Mouse (Mus musculus) liver, adult (tissue): ENCODE results near the gene Cnnm2.

ENCODE experiments used
- GATA4 ChIP-seq: IDR thresholded peaks from 2 replicates; pipeline ENCODE4 v1.6.1; 2014; ENCODE audit warnings: mild to moderate bottlenecking, low read length; ENCODE audit not compliant: insufficient replicate concordance

Cnnm2 gene

DNA sequence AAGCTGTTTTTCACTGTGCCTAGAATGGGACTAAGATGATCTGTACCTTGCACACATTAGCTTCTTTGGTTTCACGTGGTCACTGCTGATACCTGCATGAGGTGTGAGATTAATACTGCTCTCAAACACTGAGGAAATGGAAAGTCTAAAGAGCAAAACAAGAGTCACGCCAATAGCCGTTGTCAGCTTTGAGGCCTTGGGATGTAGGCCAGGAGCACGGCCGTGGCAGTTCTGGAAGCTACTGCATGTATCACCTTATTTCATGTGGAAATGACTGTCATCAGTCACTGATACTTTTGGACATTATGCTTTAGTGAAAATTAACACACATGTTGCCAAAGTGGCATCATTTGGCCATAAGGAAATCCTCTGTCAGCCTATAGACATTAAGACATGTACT, 46.9 kb downstream of the Cnnm2 start:
- no peak for TF ChIP-seq GATA4

DNA sequence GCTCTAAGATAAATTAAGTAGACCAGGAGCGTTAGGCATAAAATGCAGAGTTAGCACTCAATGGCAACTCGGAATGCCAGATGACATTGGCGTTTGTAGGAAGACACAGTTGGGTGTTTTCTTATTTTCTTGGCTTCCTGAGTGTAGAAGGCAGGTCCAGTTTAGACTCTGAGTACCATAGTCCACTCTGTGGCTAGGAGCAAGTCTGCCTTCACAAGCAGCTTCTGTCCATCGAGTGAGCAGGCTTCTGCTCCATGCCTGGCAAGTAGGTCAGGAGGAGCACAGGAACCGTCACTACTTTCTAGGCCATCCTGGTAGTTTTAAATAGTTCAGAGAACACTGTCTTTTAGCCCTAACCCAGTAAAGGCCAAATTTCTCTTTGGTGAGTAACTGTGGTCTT, 47.6 kb downstream of the Cnnm2 start:
- TF ChIP-seq GATA4: no peak

- no peak for TF ChIP-seq GATA4
Measured at GRCm38 (mm10) chr19:46819276-46819675, 57.9 kb downstream of the Cnnm2 start.

DNA sequence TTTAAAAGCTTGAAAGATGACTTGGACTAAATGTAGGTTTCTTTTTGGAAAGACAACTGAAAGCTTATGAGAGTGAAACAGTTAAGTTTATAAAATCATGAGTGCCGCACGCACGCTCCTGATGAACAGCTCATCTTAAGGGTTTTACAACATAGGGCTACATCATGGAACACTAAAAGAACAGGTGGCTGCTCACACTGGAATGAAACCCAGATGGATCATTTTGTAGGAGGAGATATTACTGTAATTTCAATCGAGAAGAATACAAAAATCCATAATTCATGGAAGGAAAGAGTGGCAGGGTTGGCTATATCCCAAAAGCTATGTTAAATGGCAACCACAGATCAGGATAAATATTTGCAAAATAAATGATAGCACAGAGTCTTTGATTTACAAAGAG, 61.1 kb downstream of the Cnnm2 start:
- TF ChIP-seq GATA4: no peak

GRCm38 (mm10) chr19:46823759-46824158, 62.4 kb downstream of the Cnnm2 start:
- TF ChIP-seq GATA4: no peak

DNA sequence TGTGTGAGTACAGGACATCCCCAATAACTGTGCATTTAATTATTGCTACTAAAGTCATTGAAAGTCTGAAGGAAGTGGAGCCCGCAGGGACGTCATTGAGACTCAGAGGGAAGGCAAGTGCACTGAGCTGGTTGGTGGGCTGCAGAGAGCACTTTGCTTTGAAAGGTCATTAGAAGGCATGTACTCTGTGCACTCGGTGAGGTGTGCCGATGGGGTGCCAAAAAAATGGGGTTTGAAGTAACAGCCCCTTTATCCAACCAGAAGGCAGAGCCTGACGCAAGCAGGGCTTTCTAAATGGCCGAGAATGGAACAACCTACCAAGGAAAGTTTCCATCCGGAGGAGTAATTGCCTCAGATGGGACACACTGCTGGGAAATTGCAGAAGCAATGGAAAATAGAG, 63.5 kb downstream of the Cnnm2 start:
- TF ChIP-seq GATA4: no peak

- no peak for TF ChIP-seq GATA4
Measured at GRCm38 (mm10) chr19:46827654-46828165, 66.3 kb downstream of the Cnnm2 start.

- no peak for TF ChIP-seq GATA4
Measured at GRCm38 (mm10) chr19:46828961-46829360, 67.6 kb downstream of the Cnnm2 start.

DNA sequence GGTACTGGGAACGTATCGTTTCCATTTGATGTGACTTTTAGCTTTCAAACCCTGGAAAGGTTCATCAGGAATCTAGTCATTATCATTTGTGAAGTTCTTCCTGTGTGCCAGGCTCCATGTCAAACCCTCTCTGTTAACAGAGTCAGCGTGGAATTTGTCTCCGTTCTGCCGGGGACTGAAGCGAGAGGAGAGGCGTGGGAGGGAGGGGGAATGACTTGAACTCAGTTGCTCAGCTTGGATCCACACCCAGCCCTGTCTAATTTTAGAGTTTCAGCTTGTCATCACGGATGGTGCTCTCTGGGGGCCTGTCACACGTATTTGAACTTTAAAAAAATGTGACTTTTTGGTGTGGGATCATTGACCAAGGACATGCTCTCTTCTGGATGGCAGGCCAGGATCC, 70.0 kb downstream of the Cnnm2 start:
- no peak for TF ChIP-seq GATA4

- no peak for TF ChIP-seq GATA4
Measured at GRCm38 (mm10) chr19:46834301-46834700, 72.9 kb downstream of the Cnnm2 start.

GRCm38 (mm10) chr19:46835339-46835738, 73.9 kb downstream of the Cnnm2 start:
- TF ChIP-seq GATA4: no peak

DNA sequence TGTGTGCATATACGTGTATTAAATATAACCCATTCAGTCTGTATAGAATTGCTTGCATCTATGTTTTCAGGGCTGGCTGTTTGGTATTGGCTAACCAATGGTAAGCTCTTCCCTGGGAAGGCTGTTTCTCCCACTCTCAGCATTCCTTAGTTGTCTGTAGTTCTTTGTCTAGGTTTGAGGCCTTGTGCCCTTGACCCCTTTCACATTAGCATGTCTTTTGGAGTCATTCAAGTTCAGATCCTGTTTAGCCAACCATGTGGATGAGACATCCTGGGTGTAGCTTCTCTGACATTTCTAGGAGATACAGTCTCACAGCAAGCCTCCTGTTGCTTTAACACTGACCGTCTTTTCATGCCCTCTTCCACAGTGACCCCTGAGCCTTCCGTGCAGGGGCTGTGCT, 74.7 kb downstream of the Cnnm2 start:
- no peak for TF ChIP-seq GATA4

- TF ChIP-seq GATA4: no peak
Measured at GRCm38 (mm10) chr19:46837290-46838079, 76.1 kb downstream of the Cnnm2 start.

DNA sequence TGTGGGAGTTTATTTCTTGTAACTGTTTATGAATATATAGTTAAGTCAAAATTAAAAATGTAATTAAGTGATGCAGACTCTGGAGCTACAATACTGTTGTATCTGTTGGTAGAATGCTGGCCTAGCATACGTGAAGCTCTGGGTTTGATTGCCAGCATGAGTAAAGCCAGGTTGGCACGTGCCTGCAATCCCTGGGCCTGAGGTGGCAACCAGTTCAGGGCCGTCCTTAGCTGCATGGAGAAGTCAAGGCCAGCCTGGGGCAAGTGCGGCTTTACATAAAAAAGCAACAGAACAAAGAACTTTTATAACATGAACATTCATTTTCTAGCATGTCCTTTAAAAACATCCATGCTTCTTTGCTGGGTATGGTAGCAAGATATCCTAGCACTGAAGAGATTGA, 79.6 kb downstream of the Cnnm2 start:
- no peak for TF ChIP-seq GATA4

DNA sequence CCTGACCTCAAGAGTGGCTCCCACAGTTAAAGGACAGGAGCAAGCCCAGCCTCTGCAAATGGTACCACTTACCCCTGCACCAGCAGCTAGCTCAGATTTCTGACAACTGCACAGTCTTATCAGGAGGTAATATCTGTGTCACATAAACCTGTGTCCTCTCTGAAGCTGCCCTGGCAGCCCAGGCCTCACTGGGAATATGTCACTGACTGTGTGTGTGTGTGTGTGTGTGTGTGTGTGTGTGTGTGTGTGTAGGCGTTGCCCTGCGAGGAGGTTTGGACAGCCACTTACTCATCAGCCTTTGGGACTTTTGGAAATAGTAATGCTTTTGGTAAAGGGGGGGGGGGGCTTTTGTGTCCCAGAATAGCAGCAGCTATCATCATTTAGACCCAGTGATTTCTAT, 81.6 kb downstream of the Cnnm2 start:
- TF ChIP-seq GATA4: no peak

- no peak for TF ChIP-seq GATA4
Measured at GRCm38 (mm10) chr19:46846056-46846455, 84.7 kb downstream of the Cnnm2 start.

GRCm38 (mm10) chr19:46846459-46846858, 85.1 kb downstream of the Cnnm2 start:
- TF ChIP-seq GATA4: no peak
